Mouse (Mus musculus): ENCODE measurements around the gene Asic4. TPM values are rescaled to one million over a fixed set of nuclear protein-coding genes. Genes with fewer than 3 reads are reported as not detected.

Gene Asic4
- polyA plus RNA-seq, 1 experiment from 2014 or later: 8.2 TPM

DNA sequence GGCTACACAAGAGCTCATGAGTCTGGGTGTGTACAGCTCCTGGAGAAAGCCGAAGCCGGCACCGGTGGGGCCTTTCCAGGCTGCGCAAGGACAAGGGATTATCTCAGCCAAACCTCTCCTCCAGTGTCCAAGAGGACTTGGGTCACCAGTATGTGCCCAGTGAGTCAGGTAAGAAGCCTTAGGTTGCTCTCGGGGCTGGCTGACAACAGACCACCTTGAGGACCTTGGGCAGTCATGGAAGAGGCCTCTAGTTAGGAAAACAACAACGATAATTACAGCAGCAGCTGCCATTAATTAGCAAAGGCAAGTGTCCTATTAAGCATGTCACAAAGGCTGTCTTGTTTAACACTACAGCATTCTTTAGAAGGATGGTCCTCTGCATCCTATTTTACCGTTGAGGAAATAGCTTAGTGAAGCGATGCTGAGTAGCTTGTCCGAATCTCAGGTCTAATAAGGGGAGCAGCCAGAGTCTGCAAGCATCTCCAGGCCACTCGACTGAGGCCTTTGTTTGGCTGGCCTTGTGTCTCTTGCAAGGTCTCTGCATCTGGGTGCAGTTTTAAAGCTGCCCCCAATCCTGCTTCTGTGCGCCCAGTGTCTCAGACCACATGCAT is 26.4 kb upstream of the Asic4 start:
- Histone ChIP-seq H3K9me3 (no peaks in the 10 kb centered on the region), H3K36me3 (replicated peaks) (no peaks in the 10 kb centered on the region), H3K27me3 (peaks cover 65% of the 10 kb centered on the region), H3K4me2 (no peak overlapping the region; the same call in 1 of the 2 replicates), H3K27ac (no peak overlapping the region), H3K9ac (no peak overlapping the region), H3K4me3 (replicated peaks) (no peak overlapping the region), H3K4me1 (peaks cover 33% of the 10 kb centered on the region)
- WGBS: 23% methylated on average over 11 of the region's 11 CpGs
- ATAC-seq (ENCODE audit: low FRiP score): no peak

DNA sequence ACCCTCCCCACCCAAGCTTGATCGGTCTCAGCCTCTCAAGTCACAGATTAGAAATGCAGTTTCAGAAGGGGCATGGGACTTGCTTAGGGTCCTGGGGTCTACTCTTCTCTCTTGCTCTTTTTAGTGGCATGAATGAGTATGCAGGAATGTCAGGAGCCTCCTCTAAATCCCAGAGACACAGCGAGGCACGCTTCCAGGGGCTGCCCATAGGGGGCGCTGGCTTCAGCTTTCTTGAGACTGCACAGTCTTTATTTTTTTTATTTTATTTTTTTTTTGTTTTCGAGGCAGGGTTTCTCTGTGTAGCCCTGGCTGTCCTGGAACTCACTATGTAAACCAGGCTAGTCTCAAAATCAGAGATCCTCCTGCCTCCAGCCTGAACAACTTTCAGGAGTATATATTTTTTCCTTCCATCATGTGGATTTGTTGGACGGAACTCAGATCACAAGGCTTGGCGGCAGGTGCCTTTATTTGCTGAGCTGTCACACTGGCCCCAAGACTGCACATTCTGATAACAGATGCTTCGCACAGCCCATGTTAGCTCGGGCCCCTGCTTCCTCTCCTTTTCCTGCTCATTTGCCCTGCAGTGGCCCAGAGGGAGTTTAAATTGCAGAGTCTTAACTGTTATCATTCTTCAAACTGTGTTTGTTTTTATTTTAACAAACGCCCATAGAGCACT is 24.3 kb upstream of the Asic4 start:
- Histone ChIP-seq H3K36me3 (replicated peaks) (no peaks in the 10 kb centered on the region), H3K4me2 (no peak overlapping the region), H3K27me3 (peaks cover 60% of the 10 kb centered on the region), H3K9me3 (no peaks in the 10 kb centered on the region), H3K27ac (no peak overlapping the region), H3K9ac (no peak overlapping the region), H3K4me3 (replicated peaks) (no peak overlapping the region), H3K4me1 (peaks cover 41% of the 10 kb centered on the region)
- ATAC-seq (ENCODE audit: low FRiP score): no peak
- 41% methylated on average over 10 of the region's 10 CpGs for WGBS

DNA sequence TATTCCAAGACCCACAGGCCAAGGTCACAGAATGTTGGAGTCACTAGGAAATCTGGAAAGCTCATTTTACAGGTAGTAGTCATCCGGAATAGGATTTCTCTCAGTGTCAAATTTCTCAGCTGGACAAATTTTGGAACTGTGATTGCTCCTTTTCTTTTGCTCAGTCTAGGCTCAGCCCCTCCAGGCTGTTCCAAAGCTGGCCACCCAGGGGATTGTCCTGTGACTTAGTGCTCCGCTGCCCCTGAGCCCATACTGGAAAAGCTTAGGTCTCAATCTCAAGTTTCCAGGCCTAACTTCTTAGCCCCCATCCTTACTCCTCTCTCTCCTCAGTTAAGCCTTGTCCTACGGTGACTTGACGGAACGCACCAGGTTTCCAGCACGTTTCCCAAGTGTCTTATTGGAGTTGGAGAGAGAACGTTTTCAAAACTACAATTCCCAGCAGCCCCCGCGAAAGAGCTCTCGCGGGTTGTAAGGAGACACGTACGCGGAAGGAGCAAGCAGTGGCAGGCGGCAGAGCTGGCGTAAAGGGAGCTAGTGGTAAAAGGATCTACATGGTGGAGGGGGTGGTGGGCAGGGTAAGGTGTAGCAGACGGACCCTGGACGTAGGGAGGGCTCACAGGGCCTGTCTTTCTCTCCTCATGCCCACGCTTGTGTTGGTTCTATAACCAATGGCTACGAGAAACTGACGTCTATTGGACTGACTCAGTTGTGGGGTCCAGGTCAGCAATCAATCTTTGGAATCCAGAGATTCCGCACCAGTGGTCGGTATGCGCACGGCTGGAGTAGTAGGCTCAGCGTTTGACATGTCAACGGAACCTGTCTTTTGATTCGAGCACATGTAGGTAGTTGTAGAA is 14.5 kb upstream of the Asic4 start, which contains the start of gene Gmppa:
Gene Gmppa, plus strand, starts transcription at position 456 of the 854 bp plus-strand sequence.
- peak within 1 kb of the TSS; percentile 79 for H3K4me2 ChIP-seq
- H3K4me1 ChIP-seq: peaks cover 21% of the 10 kb centered on the region
- H3K4me3 ChIP-seq (replicated peaks): peak within 1 kb of the TSS; percentile 62
- H3K27ac ChIP-seq: peak within 1 kb of the TSS; percentile 38; the same call in 1 of the 2 replicates
- H3K36me3 ChIP-seq (replicated peaks): no peaks in the 10 kb centered on the region; the same call in 1 of the 2 replicates
- H3K9ac ChIP-seq: peak within 1 kb of the TSS; percentile 68
- 6% methylated on average over 28 of the region's 28 CpGs for WGBS
- H3K27me3 ChIP-seq: peaks cover 12% of the 10 kb centered on the region; the same call in 1 of the 2 replicates
- H3K9me3 ChIP-seq: no peaks in the 10 kb centered on the region
- ATAC-seq (ENCODE audit: low FRiP score): peak; percentile 86

DNA sequence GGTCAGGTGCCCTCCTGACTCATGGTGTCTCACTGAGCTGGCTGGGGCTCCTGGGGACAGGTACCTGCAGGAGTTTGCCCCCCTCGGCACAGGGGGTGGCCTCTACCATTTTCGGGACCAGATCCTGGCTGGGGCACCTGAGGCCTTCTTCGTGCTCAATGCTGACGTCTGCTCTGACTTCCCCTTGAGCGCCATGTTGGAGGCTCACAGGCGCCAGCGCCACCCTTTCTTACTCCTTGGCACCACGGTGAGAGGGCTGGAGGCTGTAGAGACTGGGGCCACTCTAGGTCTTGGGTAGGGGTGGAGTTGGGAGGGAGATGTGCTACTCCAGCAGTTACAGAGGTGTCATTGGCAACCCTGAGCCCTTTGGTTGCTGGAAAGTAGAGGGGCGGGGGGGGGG is 11.5 kb upstream of the Asic4 start:
- H3K4me1 ChIP-seq: peaks cover 41% of the 10 kb centered on the region

DNA sequence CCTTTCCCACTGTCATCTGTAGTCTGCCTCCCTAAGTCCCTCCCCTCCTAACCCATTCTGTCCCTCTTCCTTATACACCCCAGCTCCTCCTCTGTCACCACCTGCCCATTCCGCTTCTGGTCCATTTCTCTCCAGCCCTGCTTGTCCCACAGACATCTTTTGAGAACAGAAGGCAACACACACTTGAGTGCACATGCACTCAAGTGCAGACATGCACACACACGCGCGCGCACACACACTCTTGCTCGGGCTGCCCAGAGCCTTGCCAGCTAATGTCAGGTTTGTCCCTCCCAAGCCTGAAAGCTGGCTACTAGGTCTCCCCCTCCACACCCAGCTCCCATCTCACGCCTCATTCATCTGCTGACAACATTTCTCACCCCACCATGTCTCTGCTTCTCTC is 9.6 kb upstream of the Asic4 start:
- H3K4me3 ChIP-seq (replicated peaks): no peak overlapping the region
- no peak overlapping the region for H3K4me2 ChIP-seq
- H3K4me1 ChIP-seq: peaks cover 56% of the 10 kb centered on the region
- no peaks in the 10 kb centered on the region; the same call in 1 of the 2 replicates for H3K36me3 ChIP-seq (replicated peaks)
- no peak overlapping the region for H3K27ac ChIP-seq
- no peak for ATAC-seq (ENCODE audit: low FRiP score)
- peaks cover 17% of the 10 kb centered on the region for H3K27me3 ChIP-seq
- H3K9me3 ChIP-seq: no peaks in the 10 kb centered on the region
- no peak overlapping the region for H3K9ac ChIP-seq
- 94% methylated on average over 7 of the region's 7 CpGs for WGBS

More for the DNA sequence above, 11.5 kb upstream of the Asic4 start:
- WGBS: 77% methylated on average over 8 of the region's 9 CpGs
- H3K27me3 ChIP-seq: no peaks in the 10 kb centered on the region
- H3K9ac ChIP-seq: no peak overlapping the region
- H3K27ac ChIP-seq: 0 out of 2 replicates have a peak overlapping the region, but pooled peaks have one; percentile 25
- H3K4me2 ChIP-seq: no peak overlapping the region
- no peak overlapping the region for H3K4me3 ChIP-seq (replicated peaks)
- ATAC-seq (ENCODE audit: low FRiP score): no peak
- no peaks in the 10 kb centered on the region; the same call in 1 of the 2 replicates for H3K36me3 ChIP-seq (replicated peaks)
- no peaks in the 10 kb centered on the region for H3K9me3 ChIP-seq

DNA sequence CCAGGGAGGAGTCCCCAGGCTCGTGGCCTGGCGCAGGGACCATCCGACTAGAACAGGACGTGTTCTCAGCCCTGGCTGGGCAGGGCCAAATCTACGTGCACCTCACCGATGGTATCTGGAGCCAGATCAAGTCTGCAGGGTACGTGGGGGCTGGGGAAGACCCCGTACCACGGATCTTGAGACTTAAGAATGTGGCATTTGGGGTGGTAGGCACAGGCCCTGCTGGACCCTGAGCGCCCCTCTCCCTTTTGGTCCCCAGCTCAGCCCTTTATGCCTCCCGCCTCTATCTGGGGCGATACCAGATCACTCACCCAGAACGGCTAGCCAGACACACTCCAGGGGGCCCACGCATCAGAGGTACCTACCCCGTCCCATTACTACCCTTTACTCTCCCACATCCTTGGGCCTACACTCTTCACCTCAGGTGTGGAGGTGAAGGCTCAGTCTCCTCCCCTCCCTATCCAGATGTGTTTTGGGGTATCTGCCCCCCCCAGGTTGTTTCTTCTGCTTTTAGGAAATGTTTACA is 8.7 kb upstream of the Asic4 start:
- H3K4me1 ChIP-seq: peaks cover 60% of the 10 kb centered on the region
- no peak overlapping the region for H3K4me2 ChIP-seq
- 84% methylated on average over 15 of the region's 15 CpGs for WGBS
- no peak overlapping the region for H3K27ac ChIP-seq
- no peak overlapping the region for H3K9ac ChIP-seq
- H3K4me3 ChIP-seq (replicated peaks): no peak overlapping the region
- no peaks in the 10 kb centered on the region for H3K9me3 ChIP-seq
- H3K27me3 ChIP-seq: peaks cover 24% of the 10 kb centered on the region
- no peaks in the 10 kb centered on the region; the same call in 1 of the 2 replicates for H3K36me3 ChIP-seq (replicated peaks)
- no peak for ATAC-seq (ENCODE audit: low FRiP score)

DNA sequence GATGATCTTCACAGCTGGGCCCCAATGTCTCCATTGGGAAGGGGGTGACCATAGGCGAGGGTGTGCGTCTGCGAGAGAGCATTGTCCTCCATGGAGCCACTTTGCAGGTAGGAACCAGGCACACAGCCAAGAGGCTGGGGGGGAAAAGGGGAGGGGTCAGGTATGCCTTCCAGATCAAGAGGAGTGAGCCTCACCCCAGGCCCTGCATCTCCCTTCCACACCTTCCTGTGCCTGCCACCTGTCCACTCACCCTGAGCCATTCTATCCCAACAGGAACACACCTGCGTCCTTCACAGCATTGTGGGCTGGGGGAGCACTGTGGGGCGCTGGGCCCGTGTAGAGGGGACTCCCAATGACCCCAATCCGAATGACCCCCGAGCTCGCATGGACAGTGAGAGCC is 8.1 kb upstream of the Asic4 start:
- no peak overlapping the region for H3K4me2 ChIP-seq
- no peak overlapping the region for H3K27ac ChIP-seq
- ATAC-seq (ENCODE audit: low FRiP score): no peak
- H3K4me3 ChIP-seq (replicated peaks): no peak overlapping the region
- peaks cover 30% of the 10 kb centered on the region for H3K27me3 ChIP-seq
- H3K4me1 ChIP-seq: peaks cover 60% of the 10 kb centered on the region
- WGBS: 77% methylated on average over 9 of the region's 9 CpGs
- H3K36me3 ChIP-seq (replicated peaks): no peaks in the 10 kb centered on the region; the same call in 1 of the 2 replicates
- no peak overlapping the region for H3K9ac ChIP-seq
- H3K9me3 ChIP-seq: no peaks in the 10 kb centered on the region

DNA sequence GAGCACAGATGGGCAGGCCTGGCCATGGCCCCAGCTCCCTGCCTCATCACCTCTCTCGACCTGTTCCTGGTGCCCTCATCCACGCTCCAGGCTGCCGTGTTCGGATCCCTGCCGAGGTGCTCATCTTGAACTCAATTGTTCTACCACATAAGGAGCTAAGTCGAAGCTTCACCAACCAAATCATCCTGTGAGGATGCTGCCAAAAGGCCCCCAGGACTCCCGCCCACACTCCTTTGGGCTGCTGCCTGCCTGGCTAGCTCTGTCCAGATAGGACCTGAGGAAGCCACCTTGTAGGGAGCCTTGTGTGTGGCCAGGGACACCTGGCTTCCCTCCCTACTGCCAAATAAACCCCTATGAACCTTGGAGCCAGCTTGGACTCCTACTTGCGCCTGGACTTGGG is 7.4 kb upstream of the Asic4 start:
- Histone ChIP-seq H3K27ac (peak overlapping the region; percentile 71), H3K36me3 (replicated peaks) (no peaks in the 10 kb centered on the region; the same call in 1 of the 2 replicates), H3K9me3 (no peaks in the 10 kb centered on the region), H3K4me1 (peaks cover 65% of the 10 kb centered on the region), H3K4me3 (replicated peaks) (no peak overlapping the region), H3K9ac (no peak overlapping the region), H3K27me3 (peaks cover 37% of the 10 kb centered on the region), H3K4me2 (peak overlapping the region; percentile 31; the same call in 1 of the 2 replicates)
- 23% methylated on average over 8 of the region's 8 CpGs for WGBS
- ATAC-seq (ENCODE audit: low FRiP score): no peak

DNA sequence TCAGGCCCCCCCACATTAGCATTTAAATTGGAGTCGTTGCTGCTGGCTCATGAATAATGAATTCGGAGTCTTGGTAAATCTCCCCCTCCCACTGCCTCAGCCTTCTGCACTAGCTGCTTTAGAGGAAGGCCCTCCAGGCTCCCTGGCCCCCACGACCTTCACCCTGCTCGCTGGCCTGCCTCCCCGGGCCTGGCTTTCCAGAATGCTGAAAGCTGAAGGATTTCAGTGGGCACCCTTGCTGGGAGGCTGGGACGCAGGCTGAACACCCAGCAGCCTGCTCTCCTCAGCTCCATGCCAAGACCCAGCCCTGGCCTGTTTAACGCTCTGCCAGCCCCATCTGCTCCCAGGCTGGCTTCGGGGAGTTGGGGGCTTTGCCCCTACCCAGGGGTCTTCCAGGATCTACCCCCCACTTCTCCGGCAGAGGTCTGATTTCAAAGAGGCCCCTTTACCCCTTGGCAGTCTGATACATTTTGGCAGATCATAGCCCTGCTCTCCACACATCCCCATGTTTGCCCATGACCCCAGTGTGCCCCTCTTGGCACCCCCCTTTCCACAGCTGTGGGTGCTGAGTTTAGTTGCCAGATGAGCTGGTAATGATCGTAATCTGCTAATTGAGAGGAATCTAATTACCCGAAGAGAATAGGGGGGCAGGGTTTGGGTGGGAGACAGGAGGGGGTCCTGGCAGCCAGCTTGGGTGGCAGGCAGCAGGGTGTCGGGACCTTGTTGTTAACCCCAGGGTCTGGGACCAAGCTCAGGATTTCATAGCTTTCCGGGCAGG is 6.8 kb upstream of the Asic4 start:
- H3K27ac ChIP-seq: peak overlapping the region; percentile 71
- no peaks in the 10 kb centered on the region for H3K9me3 ChIP-seq
- H3K4me2 ChIP-seq: peak overlapping the region; percentile 31
- H3K27me3 ChIP-seq: peaks cover 43% of the 10 kb centered on the region
- H3K36me3 ChIP-seq (replicated peaks): no peaks in the 10 kb centered on the region; the same call in 1 of the 2 replicates
- WGBS: 16% methylated on average over 13 of the region's 13 CpGs
- H3K9ac ChIP-seq: peak overlapping the region; percentile 38; the same call in 1 of the 2 replicates
- no peak; the same call in 1 of the 2 replicates for ATAC-seq (ENCODE audit: low FRiP score)
- H3K4me3 ChIP-seq (replicated peaks): 0 out of 2 replicates have a peak overlapping the region, but pooled peaks have one; percentile 0
- H3K4me1 ChIP-seq: peaks cover 71% of the 10 kb centered on the region

DNA sequence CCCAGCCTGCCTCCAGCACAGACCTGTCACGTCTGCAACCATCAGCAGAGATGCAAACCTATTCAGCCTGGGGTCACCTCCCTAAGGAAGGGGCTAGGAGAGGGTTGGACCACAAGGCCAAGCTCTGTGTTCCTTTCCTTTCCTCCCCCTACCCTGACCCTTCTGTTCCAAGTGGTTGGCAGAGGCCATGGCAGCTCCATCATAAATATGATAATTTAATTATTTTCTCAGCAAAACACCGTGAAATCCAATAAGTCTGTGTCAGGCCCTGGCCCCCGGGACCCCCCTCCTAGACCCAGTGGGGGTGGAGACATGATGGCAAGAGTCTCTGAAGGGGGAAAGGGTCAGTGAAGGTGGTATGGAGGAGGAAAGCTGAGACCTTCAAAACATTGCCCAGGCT is 6.0 kb upstream of the Asic4 start:
- Histone ChIP-seq H3K36me3 (replicated peaks) (no peaks in the 10 kb centered on the region; the same call in 1 of the 2 replicates), H3K4me2 (peak overlapping the region; percentile 31; the same call in 1 of the 2 replicates), H3K9me3 (no peaks in the 10 kb centered on the region), H3K9ac (0 out of 2 replicates have a peak overlapping the region, but pooled peaks have one; percentile 21), H3K27ac (peak overlapping the region; percentile 42), H3K27me3 (peaks cover 51% of the 10 kb centered on the region), H3K4me1 (peaks cover 79% of the 10 kb centered on the region), H3K4me3 (replicated peaks) (no peak overlapping the region)
- ATAC-seq (ENCODE audit: low FRiP score): no peak
- WGBS: 40% methylated on average over 3 of the region's 3 CpGs

DNA sequence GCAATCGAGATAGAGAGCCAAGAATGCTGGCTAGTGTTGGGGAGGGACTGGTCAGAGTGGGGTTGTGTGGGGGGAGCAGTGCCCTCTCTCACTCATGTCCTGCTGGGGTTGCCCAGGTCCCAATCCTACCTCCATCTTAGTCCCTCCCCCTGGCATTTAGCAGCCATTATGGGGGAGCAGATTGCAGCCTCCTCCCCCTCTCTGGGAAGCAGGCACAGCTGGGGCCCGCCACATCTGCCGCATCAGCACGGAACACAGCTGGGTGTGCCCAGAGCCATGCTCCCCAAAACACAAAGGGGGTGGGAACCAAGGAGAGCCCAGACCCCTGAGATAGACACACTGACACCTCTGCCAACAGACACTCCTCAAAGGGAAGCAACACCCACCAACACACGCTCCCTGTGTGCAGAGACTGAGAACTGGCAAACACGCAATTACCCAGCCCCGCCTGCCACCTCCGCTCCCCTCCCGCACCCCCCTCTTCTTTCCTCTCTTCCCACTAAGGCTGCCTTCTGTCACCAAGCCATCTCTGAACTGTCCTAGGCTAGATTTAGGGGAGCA is 5.0 kb upstream of the Asic4 start:
- Histone ChIP-seq H3K4me2 (peak overlapping the region; percentile 50), H3K36me3 (replicated peaks) (no peaks in the 10 kb centered on the region; the same call in 1 of the 2 replicates), H3K27me3 (peaks cover 61% of the 10 kb centered on the region), H3K9me3 (no peaks in the 10 kb centered on the region), H3K9ac (no peak overlapping the region), H3K4me3 (replicated peaks) (no peak overlapping the region), H3K27ac (peak overlapping the region; percentile 78), H3K4me1 (peaks cover 84% of the 10 kb centered on the region)
- WGBS: 19% methylated on average over 9 of the region's 9 CpGs
- ATAC-seq (ENCODE audit: low FRiP score): peak; percentile 3; the same call in 1 of the 2 replicates

All from forebrain, embryonic 12.5 days (tissue).